Mouse (Mus musculus) megakaryocyte, embryonic 14.5 days (primary cell): ENCODE measurements at regions not wholly inside any gene's neighbourhood (a gene's known extent, or its start where the extent isn't known, plus 50 kb on each side); places are given as distances from the start of the nearest gene placed in this dataset.

Source experiments
- FLI1 ChIP-seq: IDR thresholded peaks from 2 replicates; pipeline ENCODE4 v1.6.1; 2012; ENCODE audit warnings: low read length, inconsistent platforms, mixed read lengths
- GATA1 ChIP-seq: IDR thresholded peaks from 3 replicates; pipeline ENCODE4 v1.6.1; 2012; ENCODE audit warnings: mixed read lengths, low read length, inconsistent platforms, borderline replicate concordance

GRCm38 (mm10) chr2:115460028-115460881, 121.3 kb upstream of the BC052040 start:
- no peak for TF ChIP-seq GATA1
- TF ChIP-seq FLI1, result no peak
